Mouse (Mus musculus) forebrain, postnatal 0 days (tissue): ENCODE measurements at regions not wholly inside any gene's neighbourhood (a gene's known extent, or its start where the extent isn't known, plus 50 kb on each side); places are given as distances from the start of the nearest gene placed in this dataset.

ENCODE experiments used
- ATAC-seq: fragments of 200-750 bp; cut with Nextera tagmentation; 2 replicates; pipeline ENCODE4 v1.8.0; 2017; ENCODE audit warnings: mild to moderate bottlenecking, moderate library complexity
- DNase-seq: peaks from one replicate; pipeline ENCODE4 v3.0.0-alpha.2; 2015
- H3K27ac ChIP-seq: fragments of 300-500 bp; sonication (generic); 2 replicates; pipeline ENCODE4 v1.5.1; 2014; ENCODE audit warnings: low read depth, mild to moderate bottlenecking, antibody characterized with exemption, low read length, moderate library complexity, mixed read lengths
- H3K27me3 ChIP-seq: fragments of 300-500 bp; sonication (generic); 2 replicates; pipeline ENCODE4 v1.6.1; 2014; ENCODE audit warnings: mild to moderate bottlenecking, low read length, mixed read lengths; ENCODE audit not compliant: insufficient read depth
- H3K36me3 ChIP-seq: fragments of 300-500 bp; sonication (generic); 2 replicates; pipeline ENCODE4 v1.6.1; 2014; ENCODE audit warnings: mild to moderate bottlenecking, moderate library complexity; ENCODE audit not compliant: insufficient read depth
- H3K4me1 ChIP-seq: fragments of 300-500 bp; sonication (generic); 2 replicates; pipeline ENCODE4 v1.6.1; 2014; ENCODE audit warnings: antibody characterized with exemption; ENCODE audit not compliant: insufficient read depth
- H3K4me2 ChIP-seq: fragments of 300-500 bp; sonication (generic); 2 replicates; pipeline ENCODE4 v1.6.1; 2014; ENCODE audit warnings: low read depth, mild to moderate bottlenecking, moderate library complexity
- H3K4me3 ChIP-seq: fragments of 300-500 bp; sonication (generic); 2 replicates; pipeline ENCODE4 v1.5.1; 2014; ENCODE audit warnings: low read depth, low read length, mixed read lengths
- H3K9ac ChIP-seq: fragments of 300-500 bp; sonication (generic); 2 replicates; pipeline ENCODE4 v1.6.1; 2014; ENCODE audit warnings: mild to moderate bottlenecking
- H3K9me3 ChIP-seq: fragments of 300-500 bp; sonication (generic); 2 replicates; pipeline ENCODE4 v1.6.1; 2016; ENCODE audit warnings: low read length
- CTCF ChIP-seq: sonication (generic); IDR thresholded peaks from 2 replicates; pipeline ENCODE4 v1.5.1; 2016; ENCODE audit warnings: antibody characterized with exemption, control low read depth, low read depth
- WGBS: fragments of 180-500 bp; shearing (Covaris S2); extraction: QIAGEN DNeasy Blood & Tissue Kit; methylation state at CpG from one replicate; pipeline ENCODE4 v1.1.7; 2014; 5-methylcytosine and 5-hydroxymethylcytosine counted together

DNA sequence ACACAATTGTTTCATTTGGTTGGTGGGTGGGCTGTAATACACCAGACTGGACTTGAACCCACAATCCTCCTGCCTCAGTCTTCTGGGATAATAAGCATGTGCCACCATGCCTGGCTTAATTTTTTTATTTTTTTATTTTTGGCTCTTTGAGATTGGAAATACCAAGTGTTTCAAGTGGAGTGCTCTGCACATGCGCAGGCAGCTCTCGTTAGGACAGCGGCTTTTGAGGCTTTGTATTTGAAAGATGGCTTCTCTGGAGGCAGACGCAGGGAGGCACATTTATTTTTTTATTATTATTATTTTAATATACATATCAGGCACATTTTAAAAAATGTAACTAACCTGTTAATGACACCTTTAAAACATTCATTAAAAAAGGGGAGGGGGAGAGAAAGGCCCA, 221.5 kb upstream of the Tshz3 start:
- Histone ChIP-seq H3K4me3 (peak overlapping the region; percentile 33), H3K27ac (peak overlapping the region; percentile 66; the same call in 1 of the 2 replicates), H3K9me3 (no peaks in the 10 kb centered on the region), H3K36me3 (no peaks in the 10 kb centered on the region), H3K9ac (peak overlapping the region; percentile 47), H3K27me3 (no peaks in the 10 kb centered on the region), H3K4me1 (peaks cover 5% of the 10 kb centered on the region; the same call in 1 of the 2 replicates), H3K4me2 (peak overlapping the region; percentile 48)
- WGBS, result 24% methylated on average over 4 of the region's 4 CpGs
- DNase-seq, result peak; percentile 73
- TF ChIP-seq CTCF, result no peak
- ATAC-seq, result peak; percentile 66

DNA sequence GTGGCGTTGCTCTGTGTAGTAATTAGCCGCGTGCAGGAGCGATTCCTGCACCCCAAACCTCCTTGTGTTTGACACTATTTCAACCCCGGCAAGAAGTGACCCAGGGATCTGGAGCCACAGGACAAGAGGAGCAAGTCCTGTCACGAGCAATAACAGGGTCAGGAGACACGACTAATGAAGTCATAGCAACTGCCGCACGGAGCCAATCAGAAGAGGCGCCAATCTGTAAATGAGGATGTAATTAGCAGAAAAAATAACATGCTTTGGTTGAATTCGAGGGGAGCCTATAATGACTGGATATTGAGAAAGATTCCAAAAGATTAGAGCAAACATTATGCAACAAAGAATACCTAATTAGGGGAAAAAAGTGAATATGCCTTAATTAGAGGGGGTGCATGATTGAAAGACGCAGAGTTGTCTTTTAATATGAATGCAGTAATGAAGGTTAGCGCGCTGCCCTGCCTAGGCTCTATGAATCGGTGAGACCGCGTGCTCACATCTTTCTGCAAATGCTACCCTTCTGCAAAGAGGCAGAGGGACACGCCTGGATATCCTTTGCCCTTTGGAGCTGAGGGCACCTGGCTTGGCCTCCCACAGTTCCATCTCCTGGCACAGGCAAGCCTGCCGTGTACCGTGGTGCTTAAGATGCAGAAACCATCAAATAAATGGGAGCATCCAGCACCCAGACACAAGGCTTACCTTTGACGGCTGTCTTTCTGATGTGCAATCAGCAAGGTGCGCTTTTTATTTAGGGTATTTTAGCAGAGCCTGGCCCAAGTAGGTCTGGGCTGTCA, 220.9 kb upstream of the Tshz3 start:
- peaks cover 5% of the 10 kb centered on the region; the same call in 1 of the 2 replicates for H3K4me1 ChIP-seq
- H3K4me3 ChIP-seq, result peak overlapping the region; percentile 33
- WGBS, result 18% methylated on average over 22 of the region's 22 CpGs
- TF ChIP-seq CTCF, result no peak
- H3K27ac ChIP-seq, result peak overlapping the region; percentile 66; the same call in 1 of the 2 replicates
- H3K27me3 ChIP-seq, result no peaks in the 10 kb centered on the region
- no peaks in the 10 kb centered on the region for H3K9me3 ChIP-seq
- DNase-seq, result peak; percentile 72
- H3K4me2 ChIP-seq, result peak overlapping the region; percentile 48
- H3K9ac ChIP-seq, result peak overlapping the region; percentile 47
- ATAC-seq, result peak; percentile 79
- no peaks in the 10 kb centered on the region for H3K36me3 ChIP-seq

DNA sequence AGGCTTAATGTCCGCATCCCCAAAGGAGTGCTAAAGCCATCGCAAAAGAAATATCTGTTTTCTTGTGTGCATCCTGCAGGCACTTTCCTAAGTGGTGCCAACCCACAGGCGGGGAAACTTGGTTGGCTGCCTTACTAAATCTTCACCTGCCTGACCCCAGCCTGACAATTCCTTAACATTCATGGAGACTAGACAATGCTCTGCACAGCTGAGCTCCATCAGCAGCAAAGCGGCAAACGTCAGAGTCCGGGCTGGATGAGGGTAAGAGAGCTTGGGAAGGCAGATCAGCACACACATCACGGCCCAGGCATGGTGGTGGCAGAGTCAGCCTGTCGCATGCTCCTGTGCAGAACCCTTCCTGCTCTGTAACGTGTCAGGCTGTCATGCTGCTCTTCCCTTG, 209.8 kb upstream of the Tshz3 start:
- no peak for TF ChIP-seq CTCF
- ATAC-seq, result no peak
- WGBS, result 84% methylated on average over 9 of the region's 9 CpGs

DNA sequence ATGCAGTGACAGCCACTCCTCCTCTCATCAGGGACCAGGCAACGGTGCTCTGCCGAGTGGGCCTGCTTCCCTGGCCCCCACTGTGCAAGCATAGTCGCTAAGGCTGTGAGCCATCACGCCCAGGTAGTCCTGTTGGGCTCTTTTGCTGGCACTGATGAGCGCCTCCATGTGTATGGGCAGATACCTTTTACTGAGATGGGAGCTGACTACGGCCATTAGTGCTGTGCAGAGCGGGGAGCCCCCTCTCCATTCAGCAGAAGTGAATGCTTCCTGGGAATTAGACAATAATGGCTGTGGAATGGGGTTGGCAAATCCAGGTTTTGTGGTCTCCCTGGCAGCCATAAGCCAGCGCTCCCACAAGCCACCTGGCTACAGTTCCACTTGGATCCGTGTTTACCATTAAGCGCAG, 206.7 kb upstream of the Tshz3 start:
- Histone ChIP-seq H3K27me3 (no peaks in the 10 kb centered on the region), H3K4me2 (no peak overlapping the region), H3K27ac (no peak overlapping the region), H3K9me3 (no peaks in the 10 kb centered on the region), H3K4me1 (no peaks in the 10 kb centered on the region), H3K4me3 (no peak overlapping the region), H3K36me3 (no peaks in the 10 kb centered on the region), H3K9ac (no peak overlapping the region)
- no peak for TF ChIP-seq CTCF
- ATAC-seq (peak; percentile 18; the same call in 1 of the 2 replicates), DNase-seq (no peak)
- 61% methylated on average over 10 of the region's 10 CpGs for WGBS

More for the DNA sequence above, 209.8 kb upstream of the Tshz3 start:
- no peak overlapping the region for H3K9ac ChIP-seq
- no peaks in the 10 kb centered on the region for H3K36me3 ChIP-seq
- H3K9me3 ChIP-seq, result no peaks in the 10 kb centered on the region
- no peak overlapping the region for H3K4me2 ChIP-seq
- no peaks in the 10 kb centered on the region for H3K4me1 ChIP-seq
- H3K27me3 ChIP-seq, result no peaks in the 10 kb centered on the region
- no peak overlapping the region for H3K27ac ChIP-seq
- H3K4me3 ChIP-seq, result no peak overlapping the region
- DNase-seq, result no peak

DNA sequence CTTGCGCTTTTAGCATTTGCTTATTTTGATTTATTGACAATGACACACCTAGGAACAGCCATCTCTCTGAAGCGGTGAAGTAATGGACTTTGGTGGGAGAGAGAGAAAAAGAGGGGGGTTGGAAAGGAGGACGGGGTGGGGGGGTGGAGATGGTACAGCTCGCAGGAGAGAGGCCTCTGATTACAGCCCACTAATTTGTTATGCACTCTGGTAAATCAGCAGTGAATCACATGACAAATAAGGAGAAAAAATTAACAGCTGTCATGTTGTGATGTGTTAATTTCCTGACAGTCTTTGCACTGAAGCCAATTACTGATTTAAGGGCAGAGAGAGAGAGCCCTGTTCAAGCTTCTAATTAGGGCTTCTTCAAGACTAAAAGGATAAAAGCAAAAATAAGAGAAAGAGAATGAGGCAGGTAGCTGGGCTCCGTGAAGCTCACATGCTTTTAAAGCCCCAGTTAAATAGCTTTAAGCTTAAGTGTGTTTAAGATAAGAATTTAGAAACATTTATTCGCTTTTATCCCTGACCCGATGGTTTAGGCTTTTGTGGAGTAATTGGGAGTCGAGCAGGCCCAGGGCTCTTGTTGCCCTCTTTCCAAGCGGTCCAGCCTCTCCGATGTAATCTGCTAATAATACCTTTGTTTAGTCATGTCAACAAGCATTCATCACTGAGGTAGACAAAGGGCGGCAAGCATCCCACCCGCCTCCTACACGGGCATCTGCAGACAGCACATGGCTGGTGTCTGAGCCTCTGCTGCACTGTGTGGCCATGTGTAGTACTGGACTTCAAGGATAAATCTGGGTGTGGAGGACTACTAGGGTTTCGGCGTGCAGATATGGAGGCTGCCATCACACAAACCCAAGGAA, 193.7 kb upstream of the Tshz3 start:
- WGBS, result 21% methylated on average over 15 of the region's 15 CpGs
- Histone ChIP-seq H3K4me2 (no peak overlapping the region), H3K27me3 (no peaks in the 10 kb centered on the region), H3K9me3 (no peaks in the 10 kb centered on the region), H3K27ac (0 out of 2 replicates have a peak overlapping the region, but pooled peaks have one; percentile 9), H3K4me1 (no peaks in the 10 kb centered on the region; the same call in 1 of the 2 replicates), H3K4me3 (no peak overlapping the region), H3K9ac (no peak overlapping the region), H3K36me3 (no peaks in the 10 kb centered on the region)
- ATAC-seq, result peak; percentile 89
- TF ChIP-seq CTCF, result peak; percentile 26
- peak; percentile 49 for DNase-seq

DNA sequence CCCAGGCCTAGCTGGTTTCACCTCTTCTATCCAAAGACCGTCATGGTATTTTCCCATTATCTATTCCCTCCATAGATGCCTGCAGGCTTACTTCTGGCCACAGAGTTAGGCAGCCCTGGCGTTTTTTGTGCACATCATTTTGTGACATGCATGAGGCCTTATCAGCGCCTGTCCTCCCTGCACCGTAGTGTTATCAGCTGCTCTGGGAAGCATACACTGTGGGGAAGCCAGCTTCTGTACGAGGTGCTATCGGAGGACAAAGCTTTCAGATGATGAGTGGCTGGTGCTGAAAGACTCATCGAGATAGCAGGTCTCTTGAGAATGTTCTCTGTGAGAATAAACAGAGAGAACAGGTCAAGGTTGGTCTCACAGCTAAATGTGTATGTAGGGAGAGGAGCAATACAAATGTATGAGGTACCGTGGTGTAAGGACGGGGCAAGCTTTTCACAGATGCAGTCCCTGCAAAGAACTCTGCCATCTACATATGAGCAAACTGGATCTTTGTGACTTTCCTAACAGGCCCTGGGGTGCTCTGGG, 190.0 kb upstream of the Tshz3 start:
- Histone ChIP-seq H3K9ac (no peak overlapping the region), H3K27me3 (no peaks in the 10 kb centered on the region), H3K4me3 (no peak overlapping the region), H3K4me2 (no peak overlapping the region), H3K4me1 (no peaks in the 10 kb centered on the region; the same call in 1 of the 2 replicates), H3K36me3 (no peaks in the 10 kb centered on the region), H3K27ac (no peak overlapping the region), H3K9me3 (no peaks in the 10 kb centered on the region)
- TF ChIP-seq CTCF, result no peak
- 91% methylated on average over 9 of the region's 9 CpGs for WGBS
- ATAC-seq (no peak), DNase-seq (no peak)

DNA sequence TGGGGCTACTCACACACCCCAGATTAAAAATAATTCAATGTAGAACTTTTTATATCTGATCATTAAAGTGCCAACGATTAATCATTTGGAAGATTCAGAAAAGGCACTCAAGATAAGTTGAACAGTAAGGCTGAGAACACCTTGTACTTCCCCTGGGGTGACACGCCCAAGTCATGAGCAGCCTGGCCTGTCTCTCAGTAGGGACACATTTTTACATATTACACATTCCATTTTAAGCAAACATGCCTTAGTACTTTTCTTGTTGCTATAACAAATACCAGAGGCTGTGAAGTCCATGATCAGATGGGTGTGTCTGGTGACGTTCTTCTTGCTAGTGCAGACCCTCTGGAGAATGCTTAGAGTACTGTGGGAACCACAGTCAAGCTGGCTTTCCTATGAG, 184.2 kb upstream of the Tshz3 start:
- DNase-seq (no peak), ATAC-seq (no peak)
- Histone ChIP-seq H3K27ac (no peak overlapping the region), H3K9ac (no peak overlapping the region), H3K4me3 (no peak overlapping the region), H3K9me3 (no peaks in the 10 kb centered on the region), H3K27me3 (no peaks in the 10 kb centered on the region), H3K36me3 (no peaks in the 10 kb centered on the region), H3K4me2 (no peak overlapping the region), H3K4me1 (no peaks in the 10 kb centered on the region)
- TF ChIP-seq CTCF, result no peak
- WGBS, result 87% methylated on average over 3 of the region's 3 CpGs
